30 mouse cellular contexts compared by ENCODE assay signal in the genomic region with DNA sequence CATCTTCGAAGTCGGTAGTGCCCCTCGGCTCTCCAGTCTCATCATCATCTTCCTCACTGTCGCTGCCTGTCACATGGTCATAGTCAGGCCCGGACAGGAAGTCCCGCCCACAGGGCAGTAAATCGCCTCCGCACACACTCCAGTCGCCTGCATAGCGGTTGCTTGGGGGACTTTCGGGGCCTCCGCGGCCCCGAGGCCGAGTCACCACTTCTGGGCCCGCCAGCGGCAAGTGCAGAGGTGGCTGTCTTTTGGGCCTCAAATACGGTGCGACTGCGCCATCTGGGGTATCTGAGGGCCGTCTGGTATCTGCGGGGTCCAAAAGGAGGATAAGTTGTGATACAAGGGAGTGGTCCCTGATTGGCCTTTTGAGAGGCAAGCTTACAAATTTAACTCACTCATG. TPM values are rescaled to one million over a fixed set of nuclear protein-coding genes. Genes with fewer than 3 reads are reported as not detected.
"Had no signal": no experiment of that assay in that cellular context is flagged by ENCODE, and none has a peak within 500 bp of the region (broad histone marks: within the 10 kb centered on the region; RNA-seq: fewer than 3 reads in every experiment).

No protein-coding gene starts in this region.

- H3K4me1 ChIP-seq: liver, embryonic 13.5 days; midbrain, embryonic 13.5 days had no signal

- H3K9me3 ChIP-seq: limb, embryonic 12.5 days; limb, embryonic 15.5 days; liver, embryonic 13.5 days; megakaryocyte, embryonic 14.5 days; midbrain, embryonic 10.5 days; midbrain, embryonic 13.5 days; neural tube, embryonic 13.5 days had no signal

- H3K27ac ChIP-seq: limb, embryonic 12.5 days; limb, embryonic 15.5 days; liver, embryonic 13.5 days; macrophage; midbrain, embryonic 10.5 days; midbrain, embryonic 13.5 days; neural tube, embryonic 13.5 days had no signal

- DNase-seq: kidney, adult 11 months; kidney, adult 8-10 months; kidney, postnatal 14 days; kidney, postnatal 4 days; liver, embryonic 13.5 days; lung, embryonic 14.5 days; retina, postnatal 1 day; right cerebral cortex, postnatal 25 days had no signal

- H3K4me3 ChIP-seq: limb, embryonic 12.5 days; limb, embryonic 15.5 days; liver, embryonic 13.5 days; megakaryocyte, embryonic 14.5 days; midbrain, embryonic 10.5 days; midbrain, embryonic 13.5 days; myocyte; neural tube, embryonic 13.5 days had no signal

- ATAC-seq: lung, postnatal 0 days; midbrain, embryonic 13.5 days; midbrain, embryonic 16.5 days had no signal

- H3K27me3 ChIP-seq: limb, embryonic 12.5 days; limb, embryonic 15.5 days; midbrain, embryonic 13.5 days; neural tube, embryonic 13.5 days had no signal

RNA-seq across cellular contexts. Expression of a gene that starts 32.3 kb away (rescaled TPM):
- total RNA-seq: layer of hippocampus, adult 18-20 months; layer of hippocampus, postnatal 14 days; left cerebral cortex, adult 8-10 months; left cerebral cortex, postnatal 14 days; left cerebral cortex, postnatal 4 days; monocyte, adult 5-6 weeks; neutrophil, adult 5-6 weeks had no signal
- polyA plus RNA-seq: kidney, embryonic 16.5 days; limb, embryonic 12.5 days; limb, embryonic 15.5 days; liver, embryonic 13.5 days; liver, embryonic 16.5 days; lung, embryonic 14.5 days; lung, postnatal 0 days; macrophage; midbrain, embryonic 10.5 days; midbrain, embryonic 13.5 days; midbrain, embryonic 16.5 days; myocyte; neural tube, embryonic 13.5 days; small intestine, adult 2 months; spleen, adult 2 months; stomach, embryonic 16.5 days had no signal
